Mouse (Mus musculus): ENCODE data around the gene Ccl20. TPM values are rescaled to one million over a fixed set of nuclear protein-coding genes. Genes with fewer than 3 reads are reported as not detected.

Gene Ccl20
- 0.43 TPM in 1 of 2 replicates, not detected in the other for polyA plus RNA-seq (2014; fragmentation: Nextera tagmentation; extraction: Ambion mirVana)

- whole genome bisulfite sequencing (ENCODE audit: insufficient replicate concordance) = 16% methylated on average over 8 of the region's 8 CpGs
- no peak within 1 kb of the TSS for H3K27ac ChIP-seq (ENCODE audit: low read depth, low read length)
- no peaks in the 10 kb centered on the region for H3K9me3 ChIP-seq (replicated peaks; ENCODE audit: control insufficient read depth, low read length)
- no peak within 1 kb of the TSS for H3K4me3 ChIP-seq (ENCODE audit: low read depth, low read length)
- no peak within 1 kb of the TSS for H3K4me2 ChIP-seq
- H3K27me3 ChIP-seq (ENCODE audit: control insufficient read depth, insufficient read depth, low read length) = no peaks in the 10 kb centered on the region
- H3K9ac ChIP-seq (ENCODE audit: low read depth, low read length) = no peak within 1 kb of the TSS
- no peaks in the 10 kb centered on the region for H3K36me3 ChIP-seq (ENCODE audit: control insufficient read depth, insufficient read depth, low read length)
- ATAC-seq (replicated peaks; ENCODE audit: insufficient number of reproducible peaks, low FRiP score, low TSS enrichment) = no peak
- H3K4me1 ChIP-seq (ENCODE audit: control insufficient read depth, insufficient read depth, low read length) = 0 out of 2 replicates have a peak, but pooled peaks cover 3% of the 10 kb centered on the region
Measured at GRCm38 (mm10) chr1:83116447-83117137, at the start of gene Ccl20. Ccl20 (plus strand) TSS chr1:83116766.

GRCm38 (mm10) chr1:83067205-83067604 is 49.4 kb upstream of the Ccl20 start:
- H3K27me3 ChIP-seq (ENCODE audit: control insufficient read depth, insufficient read depth, low read length) = no peaks in the 10 kb centered on the region
- WGBS (ENCODE audit: insufficient replicate concordance) = 80% methylated on average over 10 of the region's 10 CpGs
- H3K36me3 ChIP-seq (ENCODE audit: control insufficient read depth, insufficient read depth, low read length) = no peaks in the 10 kb centered on the region
- no peak overlapping the region for H3K4me3 ChIP-seq (ENCODE audit: low read depth, low read length)
- H3K4me2 ChIP-seq = no peak overlapping the region
- H3K9ac ChIP-seq (ENCODE audit: low read depth, low read length) = no peak overlapping the region
- H3K4me1 ChIP-seq (ENCODE audit: control insufficient read depth, insufficient read depth, low read length) = no peaks in the 10 kb centered on the region
- no peaks in the 10 kb centered on the region for H3K9me3 ChIP-seq (replicated peaks; ENCODE audit: control insufficient read depth, low read length)
- ATAC-seq (replicated peaks; ENCODE audit: insufficient number of reproducible peaks, low FRiP score, low TSS enrichment) = no peak
- H3K27ac ChIP-seq (ENCODE audit: low read depth, low read length) = no peak overlapping the region

- ATAC-seq (replicated peaks; ENCODE audit: insufficient number of reproducible peaks, low FRiP score, low TSS enrichment) = no peak
- Histone ChIP-seq H3K9me3 (replicated peaks; ENCODE audit: control insufficient read depth, low read length) (no peaks in the 10 kb centered on the region), H3K4me3 (ENCODE audit: low read depth, low read length) (no peak overlapping the region), H3K9ac (ENCODE audit: low read depth, low read length) (no peak overlapping the region), H3K27ac (ENCODE audit: low read depth, low read length) (no peak overlapping the region), H3K27me3 (ENCODE audit: control insufficient read depth, insufficient read depth, low read length) (no peaks in the 10 kb centered on the region), H3K36me3 (ENCODE audit: control insufficient read depth, insufficient read depth, low read length) (no peaks in the 10 kb centered on the region), H3K4me2 (peak overlapping the region; percentile 53), H3K4me1 (ENCODE audit: control insufficient read depth, insufficient read depth, low read length) (no peaks in the 10 kb centered on the region)
- 43% methylated on average over 15 of the region's 15 CpGs for WGBS (ENCODE audit: insufficient replicate concordance)
Measured at GRCm38 (mm10) chr1:83075526-83076189, 40.9 kb upstream of the Ccl20 start.

- Histone ChIP-seq H3K4me2 (peak overlapping the region; percentile 53), H3K9ac (ENCODE audit: low read depth, low read length) (no peak overlapping the region), H3K27ac (ENCODE audit: low read depth, low read length) (no peak overlapping the region), H3K4me3 (ENCODE audit: low read depth, low read length) (no peak overlapping the region), H3K4me1 (ENCODE audit: control insufficient read depth, insufficient read depth, low read length) (no peaks in the 10 kb centered on the region), H3K36me3 (ENCODE audit: control insufficient read depth, insufficient read depth, low read length) (no peaks in the 10 kb centered on the region), H3K9me3 (replicated peaks; ENCODE audit: control insufficient read depth, low read length) (no peaks in the 10 kb centered on the region), H3K27me3 (ENCODE audit: control insufficient read depth, insufficient read depth, low read length) (no peaks in the 10 kb centered on the region)
- no peak for ATAC-seq (replicated peaks; ENCODE audit: insufficient number of reproducible peaks, low FRiP score, low TSS enrichment)
- WGBS (ENCODE audit: insufficient replicate concordance) = 47% methylated on average over 11 of the region's 11 CpGs
Measured at GRCm38 (mm10) chr1:83076190-83076917, 40.2 kb upstream of the Ccl20 start.

GRCm38 (mm10) chr1:83077016-83077415 is 39.5 kb upstream of the Ccl20 start:
- Histone ChIP-seq H3K27me3 (ENCODE audit: control insufficient read depth, insufficient read depth, low read length) (no peaks in the 10 kb centered on the region), H3K9ac (ENCODE audit: low read depth, low read length) (no peak overlapping the region), H3K4me3 (ENCODE audit: low read depth, low read length) (no peak overlapping the region), H3K9me3 (replicated peaks; ENCODE audit: control insufficient read depth, low read length) (no peaks in the 10 kb centered on the region), H3K36me3 (ENCODE audit: control insufficient read depth, insufficient read depth, low read length) (no peaks in the 10 kb centered on the region), H3K27ac (ENCODE audit: low read depth, low read length) (no peak overlapping the region), H3K4me2 (no peak overlapping the region), H3K4me1 (ENCODE audit: control insufficient read depth, insufficient read depth, low read length) (no peaks in the 10 kb centered on the region)
- 75% methylated on average over 6 of the region's 6 CpGs for whole genome bisulfite sequencing (ENCODE audit: insufficient replicate concordance)
- no peak for ATAC-seq (replicated peaks; ENCODE audit: insufficient number of reproducible peaks, low FRiP score, low TSS enrichment)

- H3K9ac ChIP-seq (ENCODE audit: low read depth, low read length) = no peak overlapping the region
- no peak overlapping the region for H3K4me3 ChIP-seq (ENCODE audit: low read depth, low read length)
- no peaks in the 10 kb centered on the region for H3K4me1 ChIP-seq (ENCODE audit: control insufficient read depth, insufficient read depth, low read length)
- H3K4me2 ChIP-seq = no peak overlapping the region
- H3K27ac ChIP-seq (ENCODE audit: low read depth, low read length) = no peak overlapping the region
- 93% methylated on average over 2 of the region's 2 CpGs for WGBS (ENCODE audit: insufficient replicate concordance)
- no peaks in the 10 kb centered on the region for H3K9me3 ChIP-seq (replicated peaks; ENCODE audit: control insufficient read depth, low read length)
- H3K27me3 ChIP-seq (ENCODE audit: control insufficient read depth, insufficient read depth, low read length) = no peaks in the 10 kb centered on the region
- H3K36me3 ChIP-seq (ENCODE audit: control insufficient read depth, insufficient read depth, low read length) = no peaks in the 10 kb centered on the region
- no peak for ATAC-seq (replicated peaks; ENCODE audit: insufficient number of reproducible peaks, low FRiP score, low TSS enrichment)
Measured at GRCm38 (mm10) chr1:83084790-83085189, 31.8 kb upstream of the Ccl20 start.

- no peak for ATAC-seq (replicated peaks; ENCODE audit: insufficient number of reproducible peaks, low FRiP score, low TSS enrichment)
- Histone ChIP-seq H3K27me3 (ENCODE audit: control insufficient read depth, insufficient read depth, low read length) (no peaks in the 10 kb centered on the region), H3K9ac (ENCODE audit: low read depth, low read length) (no peak overlapping the region), H3K27ac (ENCODE audit: low read depth, low read length) (no peak overlapping the region), H3K4me2 (no peak overlapping the region), H3K4me3 (ENCODE audit: low read depth, low read length) (no peak overlapping the region), H3K4me1 (ENCODE audit: control insufficient read depth, insufficient read depth, low read length) (no peaks in the 10 kb centered on the region), H3K9me3 (replicated peaks; ENCODE audit: control insufficient read depth, low read length) (no peaks in the 10 kb centered on the region), H3K36me3 (ENCODE audit: control insufficient read depth, insufficient read depth, low read length) (no peaks in the 10 kb centered on the region)
- 46% methylated on average over 3 of the region's 3 CpGs for WGBS (ENCODE audit: insufficient replicate concordance)
Measured at GRCm38 (mm10) chr1:83091268-83091667, 25.3 kb upstream of the Ccl20 start.

GRCm38 (mm10) chr1:83096935-83097334 is 19.6 kb upstream of the Ccl20 start:
- WGBS (ENCODE audit: insufficient replicate concordance) = 79% methylated on average over 4 of the region's 4 CpGs
- ATAC-seq (replicated peaks; ENCODE audit: insufficient number of reproducible peaks, low FRiP score, low TSS enrichment) = no peak
- no peaks in the 10 kb centered on the region for H3K4me1 ChIP-seq (ENCODE audit: control insufficient read depth, insufficient read depth, low read length)

More at GRCm38 (mm10) chr1:83096935-83097334, 19.6 kb upstream of the Ccl20 start:
- Histone ChIP-seq H3K4me2 (no peak overlapping the region), H3K4me3 (ENCODE audit: low read depth, low read length) (no peak overlapping the region), H3K9me3 (replicated peaks; ENCODE audit: control insufficient read depth, low read length) (no peaks in the 10 kb centered on the region), H3K27ac (ENCODE audit: low read depth, low read length) (no peak overlapping the region), H3K9ac (ENCODE audit: low read depth, low read length) (no peak overlapping the region), H3K27me3 (ENCODE audit: control insufficient read depth, insufficient read depth, low read length) (no peaks in the 10 kb centered on the region), H3K36me3 (ENCODE audit: control insufficient read depth, insufficient read depth, low read length) (no peaks in the 10 kb centered on the region)
